Mouse (Mus musculus) limb, embryonic 10.5 days (tissue): ENCODE measurements around the gene Phkb. TPM values are rescaled to one million over a fixed set of nuclear protein-coding genes. Genes with fewer than 3 reads are reported as not detected.
"Not testable (repeated sequence)": the region's sequence is repeated elsewhere in the genome, so short reads cannot be mapped to it uniquely, and the experiment has no call there.

Source experiments
- DNase-seq: peaks from one replicate; pipeline ENCODE4 v3.0.0-alpha.2; 2017; ENCODE audit warnings: low spot score
- H3K27ac ChIP-seq: fragments of 300-500 bp; sonication (generic); 2 replicates; pipeline ENCODE4 v1.5.1; 2016; ENCODE audit warnings: mild to moderate bottlenecking
- H3K27me3 ChIP-seq: fragments of 300-500 bp; sonication (generic); 2 replicates; pipeline ENCODE4 v1.6.1; 2016; ENCODE audit warnings: low read depth, mild to moderate bottlenecking; ENCODE audit not compliant: poor library complexity, severe bottlenecking
- H3K36me3 ChIP-seq: fragments of 300-500 bp; sonication (generic); 2 replicates; pipeline ENCODE4 v1.6.1; 2016; ENCODE audit warnings: mild to moderate bottlenecking, moderate library complexity
- H3K4me1 ChIP-seq: fragments of 300-500 bp; sonication (generic); 2 replicates; pipeline ENCODE4 v1.6.1; 2016
- H3K4me3 ChIP-seq: fragments of 300-500 bp; sonication (generic); 2 replicates; pipeline ENCODE4 v1.5.1; 2016; ENCODE audit warnings: mild to moderate bottlenecking, moderate library complexity
- H3K9me3 ChIP-seq: fragments of 300-500 bp; sonication (generic); replicated peaks from 2 replicates; pipeline ENCODE4 v1.6.1; 2016; ENCODE audit warnings: mild to moderate bottlenecking
- WGBS: fragments of 180-500 bp; shearing (Covaris S2); methylation state at CpG from one replicate; pipeline ENCODE4 v1.1.7; 2016; 5-methylcytosine and 5-hydroxymethylcytosine counted together
- polyA plus RNA-seq: library from polyadenylated mRNA; unstranded; fragments of >200 nt; fragmentation: Nextera tagmentation; extraction: Ambion mirVana; gene quantifications from 2 replicates; pipeline ENCODE4 v1.2.1, GENCODE M21; 2016

Phkb gene
- polyA plus RNA-seq: 45.2 and 47.1 TPM in 2 replicates

- no peaks in the 10 kb centered on the region for H3K27me3 ChIP-seq
- peak within 1 kb of the TSS; percentile 82 for H3K4me3 ChIP-seq
- WGBS: under 1% methylated on average over 54 of the region's 54 CpGs
Measured at GRCm38 (mm10) chr8:85840657-85841488, at the start of gene Phkb, which contains the start of gene Itfg1. TSS of gene Phkb (plus strand) at chr8:85840959. TSS of gene Itfg1 (minus strand) at chr8:85840921.

GRCm38 (mm10) chr8:85796392-85796791, 44.4 kb upstream of the Phkb start:
- WGBS: 84% methylated on average over 1 of the region's 1 CpGs
- not testable (repeated sequence) for H3K4me1 ChIP-seq

More at GRCm38 (mm10) chr8:85840657-85841488, at the start of gene Phkb, which contains the start of gene Itfg1:
- Histone ChIP-seq H3K36me3 (peaks cover 17% of the 10 kb centered on the region), H3K4me1 (peaks cover 14% of the 10 kb centered on the region), H3K27ac (peak within 1 kb of the TSS; percentile 97), H3K9me3 (no peaks in the 10 kb centered on the region)
- DNase-seq: peak; percentile 98

GRCm38 (mm10) chr8:85800164-85800563, 40.6 kb upstream of the Phkb start:
- Histone ChIP-seq H3K9me3 (no peaks in the 10 kb centered on the region), H3K36me3 (peaks cover 24% of the 10 kb centered on the region), H3K4me3 (no peak overlapping the region), H3K4me1 (no peaks in the 10 kb centered on the region), H3K27ac (no peak overlapping the region), H3K27me3 (no peaks in the 10 kb centered on the region)
- no peak for DNase-seq
- WGBS: 90% methylated on average over 1 of the region's 1 CpGs

More at GRCm38 (mm10) chr8:85796392-85796791, 44.4 kb upstream of the Phkb start:
- H3K4me3 ChIP-seq, H3K9me3 ChIP-seq, DNase-seq, H3K27ac ChIP-seq, H3K27me3 ChIP-seq: not testable (repeated sequence)
- peaks cover 29% of the 10 kb centered on the region for H3K36me3 ChIP-seq

GRCm38 (mm10) chr8:85801408-85801807, 39.4 kb upstream of the Phkb start:
- WGBS: 83% methylated on average over 1 of the region's 1 CpGs
- Histone ChIP-seq H3K9me3 (no peaks in the 10 kb centered on the region), H3K27me3 (no peaks in the 10 kb centered on the region), H3K4me3 (no peak overlapping the region), H3K36me3 (peaks cover 21% of the 10 kb centered on the region), H3K4me1 (no peaks in the 10 kb centered on the region), H3K27ac (no peak overlapping the region)
- DNase-seq: no peak

- no peaks in the 10 kb centered on the region for H3K4me1 ChIP-seq
- H3K4me3 ChIP-seq: no peak overlapping the region
- no peak for DNase-seq
- no peaks in the 10 kb centered on the region for H3K9me3 ChIP-seq
- no peaks in the 10 kb centered on the region for H3K27me3 ChIP-seq
- peaks cover 28% of the 10 kb centered on the region for H3K36me3 ChIP-seq
- H3K27ac ChIP-seq: no peak overlapping the region
Measured at GRCm38 (mm10) chr8:85813621-85814020, 27.1 kb upstream of the Phkb start.

GRCm38 (mm10) chr8:85839916-85840656, 673 bp upstream of the Phkb start:
- under 1% methylated on average over 21 of the region's 21 CpGs for WGBS
- peak overlapping the region; percentile 97 for H3K27ac ChIP-seq
- peaks cover 14% of the 10 kb centered on the region for H3K4me1 ChIP-seq
- H3K36me3 ChIP-seq: peaks cover 24% of the 10 kb centered on the region
- H3K27me3 ChIP-seq: no peaks in the 10 kb centered on the region
- peak overlapping the region; percentile 82 for H3K4me3 ChIP-seq
- H3K9me3 ChIP-seq: no peaks in the 10 kb centered on the region
- no peak for DNase-seq

- H3K27me3 ChIP-seq: no peaks in the 10 kb centered on the region
- 17% methylated on average over 4 of the region's 4 CpGs for WGBS
- no peak for DNase-seq
Measured at GRCm38 (mm10) chr8:85841489-85841795, 683 bp downstream of the Phkb start.

GRCm38 (mm10) chr8:85845887-85846286, 5.1 kb downstream of the Phkb start:
- peaks cover 5% of the 10 kb centered on the region for H3K4me1 ChIP-seq
- H3K4me3 ChIP-seq: no peak overlapping the region
- no peak for DNase-seq

More at GRCm38 (mm10) chr8:85841489-85841795, 683 bp downstream of the Phkb start:
- peaks cover 14% of the 10 kb centered on the region for H3K4me1 ChIP-seq
- H3K9me3 ChIP-seq: no peaks in the 10 kb centered on the region
- peaks cover 15% of the 10 kb centered on the region for H3K36me3 ChIP-seq
- H3K4me3 ChIP-seq: peak overlapping the region; percentile 82
- H3K27ac ChIP-seq: peak overlapping the region; percentile 97

GRCm38 (mm10) chr8:85854220-85855123, 13.7 kb downstream of the Phkb start:
- no peak overlapping the region for H3K27ac ChIP-seq
- H3K9me3 ChIP-seq: no peaks in the 10 kb centered on the region
- no peak overlapping the region for H3K4me3 ChIP-seq
- H3K36me3 ChIP-seq: peaks cover 17% of the 10 kb centered on the region
- no peaks in the 10 kb centered on the region for H3K27me3 ChIP-seq
- WGBS: 89% methylated on average over 19 of the region's 19 CpGs
- no peak for DNase-seq
- H3K4me1 ChIP-seq: no peaks in the 10 kb centered on the region

More at GRCm38 (mm10) chr8:85845887-85846286, 5.1 kb downstream of the Phkb start:
- H3K27ac ChIP-seq: no peak overlapping the region
- no peaks in the 10 kb centered on the region for H3K27me3 ChIP-seq
- H3K36me3 ChIP-seq: peaks cover 5% of the 10 kb centered on the region; the same call in 1 of the 2 replicates
- no peaks in the 10 kb centered on the region for H3K9me3 ChIP-seq

GRCm38 (mm10) chr8:85857227-85857896, 16.6 kb downstream of the Phkb start:
- H3K4me3 ChIP-seq, H3K27ac ChIP-seq, DNase-seq, H3K4me1 ChIP-seq, H3K9me3 ChIP-seq, H3K27me3 ChIP-seq: not testable (repeated sequence)
- WGBS: 47% methylated on average over 11 of the region's 11 CpGs
- peaks cover 17% of the 10 kb centered on the region for H3K36me3 ChIP-seq

- WGBS: 63% methylated on average over 5 of the region's 5 CpGs
- H3K27ac ChIP-seq: no peak overlapping the region
Measured at GRCm38 (mm10) chr8:85860612-85861011, 19.9 kb downstream of the Phkb start.

GRCm38 (mm10) chr8:85862381-85862780, 21.6 kb downstream of the Phkb start:
- no peaks in the 10 kb centered on the region for H3K27me3 ChIP-seq
- no peak overlapping the region for H3K4me3 ChIP-seq
- no peak for DNase-seq
- H3K4me1 ChIP-seq: no peaks in the 10 kb centered on the region
- WGBS: 90% methylated on average over 1 of the region's 1 CpGs
- no peak overlapping the region for H3K27ac ChIP-seq
- no peaks in the 10 kb centered on the region for H3K9me3 ChIP-seq
- no peaks in the 10 kb centered on the region for H3K36me3 ChIP-seq

More at GRCm38 (mm10) chr8:85860612-85861011, 19.9 kb downstream of the Phkb start:
- Histone ChIP-seq H3K27me3 (no peaks in the 10 kb centered on the region), H3K9me3 (no peaks in the 10 kb centered on the region), H3K36me3 (no peaks in the 10 kb centered on the region), H3K4me3 (no peak overlapping the region), H3K4me1 (no peaks in the 10 kb centered on the region)
- no peak for DNase-seq
